Mouse (Mus musculus) kidney, embryonic 15.5 days (tissue): ENCODE data around the gene Gm4187. TPM values are rescaled to one million over a fixed set of nuclear protein-coding genes. Genes with fewer than 3 reads are reported as not detected.
"Not testable (repeated sequence)": the region's sequence is repeated elsewhere in the genome, so short reads cannot be mapped to it uniquely, and the experiment has no call there.

Experiments used
- ATAC-seq: fragments of 200-750 bp; cut with Nextera tagmentation; replicated peaks from 2 replicates; pipeline ENCODE4 v1.8.0; 2017; ENCODE audit warnings: moderate TSS enrichment; ENCODE audit not compliant: low FRiP score
- H3K27ac ChIP-seq: fragments of 300-500 bp; sonication (generic); 2 replicates; pipeline ENCODE4 v1.5.1; 2015; ENCODE audit warnings: mild to moderate bottlenecking, inconsistent platforms
- H3K27me3 ChIP-seq: fragments of 300-500 bp; sonication (generic); 2 replicates; pipeline ENCODE4 v1.6.1; 2015; ENCODE audit warnings: inconsistent platforms
- H3K36me3 ChIP-seq: fragments of 300-500 bp; sonication (generic); 2 replicates; pipeline ENCODE4 v1.6.1; 2015; ENCODE audit warnings: inconsistent platforms
- H3K4me1 ChIP-seq: fragments of 300-500 bp; sonication (generic); 2 replicates; pipeline ENCODE4 v1.6.1; 2015; ENCODE audit warnings: inconsistent platforms
- H3K4me2 ChIP-seq: fragments of 300-500 bp; sonication (generic); 2 replicates; pipeline ENCODE4 v1.6.1; 2015; ENCODE audit warnings: moderate library complexity, mild to moderate bottlenecking, inconsistent platforms
- H3K4me3 ChIP-seq: fragments of 300-500 bp; sonication (generic); replicated peaks from 2 replicates; pipeline ENCODE4 v1.5.1; 2015; ENCODE audit warnings: mild to moderate bottlenecking, inconsistent platforms
- H3K9ac ChIP-seq: fragments of 300-500 bp; sonication (generic); 2 replicates; pipeline ENCODE4 v1.6.1; 2015; ENCODE audit warnings: mild to moderate bottlenecking, inconsistent platforms
- H3K9me3 ChIP-seq: fragments of 300-500 bp; sonication (generic); replicated peaks from 2 replicates; pipeline ENCODE4 v1.6.1; 2016; ENCODE audit warnings: inconsistent platforms
- WGBS: fragments of 180-500 bp; shearing (Covaris S2); methylation state at CpG from one replicate; pipeline ENCODE4 v1.1.7; 2015; ENCODE audit warnings: mixed read lengths; 5-methylcytosine and 5-hydroxymethylcytosine counted together
- polyA plus RNA-seq: library from polyadenylated mRNA; unstranded; fragments of >200 nt; fragmentation: Nextera tagmentation; extraction: Ambion mirVana; gene quantifications from 2 replicates; pipeline ENCODE4 v1.2.1, GENCODE M21; 2015

The Gm4187 gene
- not detected in 2 replicates for polyA plus RNA-seq

GRCm38 (mm10) chr7:22329617-22330016 lies at the start of gene Gm4187:
TSS of gene Gm4187 (minus strand) at chr7:22329717.
- ATAC-seq, H3K4me3 ChIP-seq, H3K36me3 ChIP-seq, H3K27me3 ChIP-seq, H3K9me3 ChIP-seq, H3K27ac ChIP-seq, H3K9ac ChIP-seq, H3K4me1 ChIP-seq, H3K4me2 ChIP-seq: not testable (repeated sequence)
- WGBS = no CpG with 5 or more reads among the region's 2 CpGs

DNA sequence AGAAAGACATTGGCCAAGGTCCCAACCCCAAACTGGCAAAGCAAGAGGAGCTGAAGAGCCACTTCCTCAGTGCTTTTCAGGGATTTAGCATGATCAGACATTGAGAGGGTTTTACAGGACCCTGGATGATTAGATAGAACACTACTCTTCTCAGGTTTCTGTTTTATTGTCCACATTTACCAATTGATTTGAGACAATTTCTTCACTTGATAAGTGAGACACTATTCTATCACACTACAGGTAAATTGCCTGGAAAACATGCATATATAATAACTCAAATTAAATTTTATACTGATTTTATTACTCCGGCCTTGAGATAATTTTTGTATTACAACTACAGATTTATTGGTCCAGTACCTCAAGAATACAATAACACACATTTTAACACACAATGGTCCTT lies 41.4 kb upstream of the Gm4187 start, which contains the start of gene Gm8660:
Gm8660 (minus strand) TSS at position 101 of the 400 bp plus-strand sequence.
- not testable (repeated sequence) for H3K4me3 ChIP-seq, H3K9ac ChIP-seq, H3K4me1 ChIP-seq, H3K36me3 ChIP-seq, H3K4me2 ChIP-seq, ATAC-seq, H3K9me3 ChIP-seq, H3K27ac ChIP-seq, H3K27me3 ChIP-seq
- WGBS = no CpG with 5 or more reads among the region's 1 CpGs

Other genes starting within 250 kb of the Gm4187 start
- gene Gm16451, start 211.5 kb downstream of the Gm4187 start, polyA plus RNA-seq = not detected in 2 replicates
- not detected in 2 replicates for gene Gm10666, start 195.0 kb downstream of the Gm4187 start, polyA plus RNA-seq
- gene Vmn1r142, start 165.7 kb downstream of the Gm4187 start, polyA plus RNA-seq = not detected in 2 replicates
- gene Vmn1r143, start 140.3 kb downstream of the Gm4187 start, polyA plus RNA-seq = not detected in 2 replicates
- not detected in 2 replicates for gene Gm8653, start 128.5 kb downstream of the Gm4187 start, polyA plus RNA-seq
- gene Gm8453, start 100.2 kb downstream of the Gm4187 start, polyA plus RNA-seq = not detected in 2 replicates
- gene Gm8660, start 41.3 kb upstream of the Gm4187 start, polyA plus RNA-seq = not detected in 2 replicates
- gene Vmn1r148, start 83.9 kb upstream of the Gm4187 start, polyA plus RNA-seq = not detected in 2 replicates
- gene Vmn1r149, start 108.5 kb upstream of the Gm4187 start, polyA plus RNA-seq = not detected in 2 replicates
- not detected in 2 replicates for gene Gm10665, start 134.4 kb upstream of the Gm4187 start, polyA plus RNA-seq
- gene Vmn1r151, start 170.0 kb upstream of the Gm4187 start, polyA plus RNA-seq = not detected in 2 replicates
- not detected in 2 replicates for gene Vmn1r152, start 193.2 kb upstream of the Gm4187 start, polyA plus RNA-seq
- not detected in 2 replicates for gene Gm8677, start 205.2 kb upstream of the Gm4187 start, polyA plus RNA-seq
- gene Gm4201, start 235.6 kb upstream of the Gm4187 start, polyA plus RNA-seq = not detected in 2 replicates